Mouse (Mus musculus) heart, embryonic 10.5 days (tissue): ENCODE data around the gene Tenm3. TPM values are rescaled to one million over a fixed set of nuclear protein-coding genes. Genes with fewer than 3 reads are reported as not detected.

Experiments
- DNase-seq: peaks from one replicate; pipeline ENCODE4 v3.0.0-alpha.2; 2017; ENCODE audit warnings: low spot score
- H3K27ac ChIP-seq: fragments of 300-500 bp; sonication (generic); 2 replicates; pipeline ENCODE4 v1.5.1; 2016; ENCODE audit warnings: mild to moderate bottlenecking
- H3K27me3 ChIP-seq: fragments of 300-500 bp; sonication (generic); 2 replicates; pipeline ENCODE4 v1.6.1; 2016; ENCODE audit warnings: mild to moderate bottlenecking; ENCODE audit not compliant: poor library complexity, insufficient read depth, severe bottlenecking
- H3K36me3 ChIP-seq: fragments of 300-500 bp; sonication (generic); 2 replicates; pipeline ENCODE4 v1.6.1; 2016; ENCODE audit warnings: mild to moderate bottlenecking, moderate library complexity
- H3K4me1 ChIP-seq: fragments of 300-500 bp; sonication (generic); 2 replicates; pipeline ENCODE4 v1.6.1; 2016; ENCODE audit warnings: mild to moderate bottlenecking
- H3K4me3 ChIP-seq: fragments of 300-500 bp; sonication (generic); 2 replicates; pipeline ENCODE4 v1.5.1; 2016; ENCODE audit warnings: mild to moderate bottlenecking, moderate library complexity
- H3K9me3 ChIP-seq: fragments of 300-500 bp; sonication (generic); 2 replicates; pipeline ENCODE4 v1.6.1; 2016; ENCODE audit warnings: mild to moderate bottlenecking, moderate library complexity
- WGBS: fragments of 180-500 bp; shearing (Covaris S2); methylation state at CpG from one replicate; pipeline ENCODE4 v1.1.7; 2016; 5-methylcytosine and 5-hydroxymethylcytosine counted together
- polyA plus RNA-seq: library from polyadenylated mRNA; unstranded; fragments of >200 nt; fragmentation: Nextera tagmentation; extraction: Ambion mirVana; gene quantifications from 2 replicates; pipeline ENCODE4 v1.2.1, GENCODE M21; 2016

The Tenm3 gene
- polyA plus RNA-seq, 1 experiment from 2014 or later: 24.9 TPM

GRCm38 (mm10) chr8:48220529-48221181, 623.1 kb downstream of the Tenm3 start:
- 79% methylated on average over 25 of the region's 25 CpGs for WGBS
- Histone ChIP-seq H3K9me3 (no peaks in the 10 kb centered on the region), H3K4me3 (no peak overlapping the region), H3K4me1 (peaks cover 27% of the 10 kb centered on the region), H3K27me3 (peaks cover 24% of the 10 kb centered on the region), H3K36me3 (no peaks in the 10 kb centered on the region), H3K27ac (no peak overlapping the region)
- no peak for DNase-seq

GRCm38 (mm10) chr8:48215071-48215501, 628.7 kb downstream of the Tenm3 start:
- 43% methylated on average over 9 of the region's 9 CpGs for WGBS
- Histone ChIP-seq H3K27ac (no peak overlapping the region), H3K9me3 (no peaks in the 10 kb centered on the region), H3K27me3 (peaks cover 24% of the 10 kb centered on the region; the same call in 1 of the 2 replicates), H3K36me3 (no peaks in the 10 kb centered on the region), H3K4me1 (peaks cover 13% of the 10 kb centered on the region; the same call in 1 of the 2 replicates), H3K4me3 (no peak overlapping the region)
- no peak for DNase-seq

GRCm38 (mm10) chr8:48214386-48214785, 629.4 kb downstream of the Tenm3 start:
- DNase-seq: no peak
- Histone ChIP-seq H3K27ac (no peak overlapping the region), H3K9me3 (no peaks in the 10 kb centered on the region), H3K36me3 (no peaks in the 10 kb centered on the region), H3K4me3 (no peak overlapping the region), H3K27me3 (peaks cover 20% of the 10 kb centered on the region; the same call in 1 of the 2 replicates), H3K4me1 (peaks cover 9% of the 10 kb centered on the region; the same call in 1 of the 2 replicates)
- WGBS: 69% methylated on average over 6 of the region's 6 CpGs

- Histone ChIP-seq H3K4me3 (no peak overlapping the region), H3K27me3 (peaks cover 20% of the 10 kb centered on the region; the same call in 1 of the 2 replicates), H3K9me3 (no peaks in the 10 kb centered on the region), H3K27ac (no peak overlapping the region), H3K36me3 (no peaks in the 10 kb centered on the region), H3K4me1 (peaks cover 9% of the 10 kb centered on the region; the same call in 1 of the 2 replicates)
- WGBS: 89% methylated on average over 9 of the region's 9 CpGs
- no peak for DNase-seq
Measured at GRCm38 (mm10) chr8:48211931-48212330, 631.8 kb downstream of the Tenm3 start.

DNA sequence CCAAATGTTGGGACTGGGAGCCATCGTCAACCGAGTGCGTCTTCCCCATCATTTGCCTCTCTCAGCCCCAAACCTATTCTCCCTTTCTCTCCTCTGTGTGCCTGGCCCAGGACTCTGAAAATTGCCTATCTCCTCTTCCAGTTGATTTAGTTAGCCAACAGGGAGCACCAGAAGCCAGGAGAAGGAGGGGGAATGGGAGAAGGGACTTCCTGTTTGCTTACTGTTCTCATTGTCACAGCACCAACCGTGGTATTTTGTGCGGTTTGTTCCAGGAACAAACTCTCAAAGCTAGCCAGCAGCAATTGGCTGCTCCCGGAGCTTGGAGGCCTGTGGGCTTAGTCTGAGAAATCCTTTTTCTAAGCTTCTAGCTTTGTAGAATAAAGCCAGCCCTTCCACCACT, 636.2 kb downstream of the Tenm3 start:
- H3K27ac ChIP-seq: no peak overlapping the region
- no peaks in the 10 kb centered on the region for H3K4me1 ChIP-seq
- WGBS: 87% methylated on average over 6 of the region's 6 CpGs
- no peaks in the 10 kb centered on the region for H3K9me3 ChIP-seq
- no peak overlapping the region for H3K4me3 ChIP-seq
- H3K27me3 ChIP-seq: no peaks in the 10 kb centered on the region
- H3K36me3 ChIP-seq: no peaks in the 10 kb centered on the region
- DNase-seq: no peak

- no peak overlapping the region for H3K4me3 ChIP-seq
- H3K9me3 ChIP-seq: no peaks in the 10 kb centered on the region
- no peak overlapping the region for H3K27ac ChIP-seq
- H3K27me3 ChIP-seq: no peaks in the 10 kb centered on the region
- WGBS: 71% methylated on average over 8 of the region's 8 CpGs
- no peaks in the 10 kb centered on the region for H3K36me3 ChIP-seq
- no peak for DNase-seq
- H3K4me1 ChIP-seq: no peaks in the 10 kb centered on the region
Measured at GRCm38 (mm10) chr8:48206922-48207321, 636.8 kb downstream of the Tenm3 start.

DNA sequence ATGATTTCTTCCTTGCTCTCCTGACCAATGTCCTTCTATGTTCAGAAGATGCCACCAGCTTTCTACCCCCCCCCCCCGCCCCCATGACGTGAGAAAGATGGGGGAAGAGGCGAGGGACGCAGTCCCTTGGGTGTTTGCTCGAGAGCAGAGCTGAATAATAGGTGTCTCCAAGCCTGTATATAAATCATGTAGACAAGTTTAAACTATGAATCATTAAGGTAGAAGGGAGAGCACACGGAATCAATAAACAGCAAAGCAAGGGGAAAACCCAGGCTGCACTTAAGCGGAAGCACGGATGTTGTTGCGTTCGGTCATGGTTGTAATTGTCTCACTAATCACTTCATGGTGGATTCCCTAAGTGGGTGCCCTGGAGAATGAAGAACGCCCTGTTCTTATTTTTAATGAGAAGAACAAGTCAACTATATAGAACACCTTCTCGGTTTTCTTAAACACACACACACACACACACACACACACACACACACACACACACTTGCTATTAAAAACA, 638.9 kb downstream of the Tenm3 start:
- Histone ChIP-seq H3K4me3 (no peak overlapping the region), H3K9me3 (no peaks in the 10 kb centered on the region), H3K4me1 (no peaks in the 10 kb centered on the region), H3K36me3 (no peaks in the 10 kb centered on the region), H3K27me3 (no peaks in the 10 kb centered on the region), H3K27ac (no peak overlapping the region)
- DNase-seq: no peak
- WGBS: 88% methylated on average over 12 of the region's 12 CpGs

GRCm38 (mm10) chr8:48204114-48204837, 639.5 kb downstream of the Tenm3 start:
- Histone ChIP-seq H3K4me3 (no peak overlapping the region), H3K4me1 (no peaks in the 10 kb centered on the region), H3K9me3 (no peaks in the 10 kb centered on the region), H3K27me3 (no peaks in the 10 kb centered on the region), H3K27ac (no peak overlapping the region), H3K36me3 (no peaks in the 10 kb centered on the region)
- no peak for DNase-seq
- WGBS: 86% methylated on average over 13 of the region's 13 CpGs

- Histone ChIP-seq H3K9me3 (no peaks in the 10 kb centered on the region), H3K27me3 (no peaks in the 10 kb centered on the region), H3K27ac (no peak overlapping the region), H3K4me3 (no peak overlapping the region), H3K36me3 (no peaks in the 10 kb centered on the region), H3K4me1 (no peaks in the 10 kb centered on the region)
- WGBS: 76% methylated on average over 9 of the region's 9 CpGs
- no peak for DNase-seq
Measured at GRCm38 (mm10) chr8:48203611-48204010, 640.1 kb downstream of the Tenm3 start.

GRCm38 (mm10) chr8:48203161-48203560, 640.6 kb downstream of the Tenm3 start:
- Histone ChIP-seq H3K9me3 (no peaks in the 10 kb centered on the region), H3K27ac (no peak overlapping the region), H3K27me3 (no peaks in the 10 kb centered on the region), H3K36me3 (no peaks in the 10 kb centered on the region), H3K4me3 (no peak overlapping the region), H3K4me1 (no peaks in the 10 kb centered on the region)
- no peak for DNase-seq
- WGBS: 57% methylated on average over 6 of the region's 6 CpGs

DNA sequence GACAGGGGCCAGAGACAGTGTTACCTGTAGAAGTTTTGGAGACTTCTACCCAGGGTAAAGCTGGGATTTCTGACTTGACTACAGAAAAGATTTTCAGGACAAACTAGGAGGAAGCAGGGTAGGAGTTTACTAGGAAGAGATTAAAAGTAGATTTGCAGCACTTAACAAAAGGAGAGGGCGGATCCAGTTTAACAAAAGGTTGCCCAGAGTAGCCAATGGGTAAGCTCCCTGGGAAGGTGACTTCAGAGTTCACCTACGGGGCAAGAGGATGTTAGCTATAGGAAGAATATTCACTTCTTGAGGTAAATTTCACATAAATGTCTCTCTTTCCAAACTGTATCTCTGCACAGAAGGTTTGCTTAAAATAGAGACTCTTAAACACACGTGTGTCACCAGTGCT, 641.1 kb downstream of the Tenm3 start:
- DNase-seq: no peak
- H3K9me3 ChIP-seq: no peaks in the 10 kb centered on the region
- H3K4me1 ChIP-seq: no peaks in the 10 kb centered on the region
- no peaks in the 10 kb centered on the region for H3K27me3 ChIP-seq
- 67% methylated on average over 3 of the region's 3 CpGs for WGBS
- no peaks in the 10 kb centered on the region for H3K36me3 ChIP-seq
- H3K27ac ChIP-seq: no peak overlapping the region
- no peak overlapping the region for H3K4me3 ChIP-seq

DNA sequence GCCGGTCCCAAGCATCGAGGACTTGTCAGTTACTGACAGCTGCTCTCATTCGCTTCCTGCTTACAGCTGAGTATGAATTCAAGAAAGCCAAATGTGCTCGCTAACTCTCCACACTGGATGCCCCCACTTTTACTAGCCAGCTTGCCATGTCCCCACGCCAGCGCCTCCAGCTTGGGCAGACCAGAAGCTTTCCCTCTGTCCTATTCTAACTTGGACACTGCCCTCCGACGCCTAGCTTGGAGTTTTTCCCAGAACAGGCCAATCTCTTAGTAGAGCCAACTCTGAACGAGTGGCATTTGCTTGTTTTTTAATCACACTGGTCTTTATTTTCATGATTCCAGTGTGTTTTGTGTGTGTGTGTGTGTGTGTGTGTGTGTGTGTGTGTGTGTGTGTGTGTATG, 644.6 kb downstream of the Tenm3 start:
- Histone ChIP-seq H3K27ac (no peak overlapping the region), H3K36me3 (no peaks in the 10 kb centered on the region), H3K4me3 (no peak overlapping the region), H3K4me1 (no peaks in the 10 kb centered on the region), H3K27me3 (no peaks in the 10 kb centered on the region), H3K9me3 (peaks cover 3% of the 10 kb centered on the region; the same call in 1 of the 2 replicates)
- DNase-seq: no peak
- 89% methylated on average over 9 of the region's 9 CpGs for WGBS

- Histone ChIP-seq H3K9me3 (peaks cover 3% of the 10 kb centered on the region; the same call in 1 of the 2 replicates), H3K36me3 (no peaks in the 10 kb centered on the region), H3K4me1 (no peaks in the 10 kb centered on the region), H3K4me3 (no peak overlapping the region), H3K27me3 (no peaks in the 10 kb centered on the region), H3K27ac (no peak overlapping the region)
- WGBS: 92% methylated on average over 9 of the region's 9 CpGs
- DNase-seq: no peak
Measured at GRCm38 (mm10) chr8:48195971-48196370, 647.8 kb downstream of the Tenm3 start.
